Mouse (Mus musculus) CH12.LX (cell line): ENCODE results near the gene Patj.

Source experiments
- CTCF ChIP-seq, 2 experiments: IDR thresholded peaks in 1 of 2; conservative IDR thresholded peaks in 1 of 2; 2 replicates each; pipeline ENCODE4 v1.5.1; 2011 to 2012; ENCODE audit warnings: low read depth in 2 of 2, low read length in 2 of 2, improper control_type of control experiment in 1 of 2, inconsistent platforms in 1 of 2, mild to moderate bottlenecking in 1 of 2, moderate library complexity in 1 of 2
- E2F4 ChIP-seq: IDR thresholded peaks from 2 replicates; pipeline ENCODE4 v1.6.1; 2011; ENCODE audit warnings: low read depth, low read length, improper control_type of control experiment; ENCODE audit not compliant: insufficient replicate concordance
- HCFC1 ChIP-seq: IDR thresholded peaks from 2 replicates; pipeline ENCODE4 v1.6.1; 2012; ENCODE audit warnings: low read depth, mild to moderate bottlenecking, inconsistent platforms, low read length, improper control_type of control experiment
- JUN ChIP-seq: IDR thresholded peaks from 2 replicates; pipeline ENCODE4 v1.6.1; 2011; ENCODE audit warnings: low read depth, mild to moderate bottlenecking, low read length, improper control_type of control experiment, moderate library complexity; ENCODE audit not compliant: insufficient read depth
- MAX ChIP-seq: IDR thresholded peaks from 2 replicates; pipeline ENCODE4 v1.6.1; 2011; ENCODE audit warnings: low read length, improper control_type of control experiment
- POLR2A ChIP-seq: IDR thresholded peaks from 2 replicates; pipeline ENCODE4 v1.6.1; 2011; ENCODE audit warnings: low read depth, mild to moderate bottlenecking, improper control_type of control experiment, low read length
- POLR2AphosphoS2 ChIP-seq: IDR thresholded peaks from 2 replicates; pipeline ENCODE4 v1.6.1; 2011; ENCODE audit warnings: low read depth, low read length, improper control_type of control experiment
- RAD21 ChIP-seq: IDR thresholded peaks from 2 replicates; pipeline ENCODE4 v1.6.1; 2011; ENCODE audit warnings: low read depth, mild to moderate bottlenecking, low read length, improper control_type of control experiment, moderate library complexity
- SMC3 ChIP-seq: IDR thresholded peaks from 2 replicates; pipeline ENCODE4 v1.6.1; 2011; ENCODE audit warnings: low read depth, low read length, improper control_type of control experiment
- TBP ChIP-seq: conservative IDR thresholded peaks from 2 replicates; pipeline ENCODE4 v1.6.1; 2011; ENCODE audit warnings: low read depth, low read length, improper control_type of control experiment
- USF2 ChIP-seq: conservative IDR thresholded peaks from 2 replicates; pipeline ENCODE4 v1.6.1; 2011; ENCODE audit warnings: low read depth, low read length, improper control_type of control experiment
- ZMIZ1 ChIP-seq: IDR thresholded peaks from 2 replicates; pipeline ENCODE4 v1.6.1; 2012; ENCODE audit warnings: low read depth, mild to moderate bottlenecking, inconsistent platforms, low read length, improper control_type of control experiment

DNA sequence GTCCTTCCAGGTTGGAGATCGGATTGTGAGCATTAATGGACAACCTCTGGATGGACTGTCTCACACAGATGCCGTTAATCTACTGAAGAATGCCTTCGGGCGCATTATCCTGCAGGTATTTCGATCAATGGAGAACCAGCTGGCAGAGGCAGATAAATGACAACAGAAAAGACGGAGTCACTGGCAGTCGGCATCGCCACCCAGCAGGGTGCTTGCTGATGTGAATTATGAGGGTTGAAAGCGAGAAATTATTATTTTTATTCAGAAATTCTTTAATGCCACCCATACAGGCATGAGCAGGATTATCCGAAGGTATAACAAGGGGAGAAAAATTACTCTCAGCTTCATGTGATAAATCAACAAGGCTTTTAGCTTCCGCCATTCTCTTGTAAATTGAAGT is 292.5 kb downstream of the Patj start:
- TF ChIP-seq ZMIZ1, result no peak
- no peak for TF ChIP-seq POLR2A
- no peak for TF ChIP-seq MAX
- TF ChIP-seq CTCF (conservative IDR thresholded peaks at IDR 0.05 in 1 of 2, IDR thresholded peaks at IDR 0.05 in 1 of 2; ENCODE audit: low read depth in 2 of 2, low read length in 2 of 2), result no peak
- no peak for TF ChIP-seq E2F4
- no peak for TF ChIP-seq RAD21
- no peak for TF ChIP-seq HCFC1
- no peak for TF ChIP-seq POLR2AphosphoS2
- no peak for TF ChIP-seq SMC3
- no peak for TF ChIP-seq TBP
- no peak for TF ChIP-seq USF2
- TF ChIP-seq JUN, result no peak
